24 mouse cellular contexts compared by ENCODE assay signal in genomic region chr19:4070311-4070710, GRCm38 (mm10). TPM values are rescaled to one million over a fixed set of nuclear protein-coding genes. Genes with fewer than 3 reads are reported as not detected.
DNase-seq lines count a peak whose midpoint lies in the region; ATAC-seq and TF ChIP-seq lines count a peak whose summit lies in the region.
"Had no signal": no experiment of that assay in that cellular context is flagged by ENCODE, and none has a peak within 500 bp of the region (broad histone marks: within the 10 kb centered on the region; RNA-seq: fewer than 3 reads in every experiment).

No protein-coding gene starts in this region.

- no peak for ATAC-seq in forebrain, embryonic 11.5 days (replicated peaks; ENCODE audit: low FRiP score)
- no peak for ATAC-seq in forebrain, embryonic 16.5 days
- ATAC-seq in liver, embryonic 13.5 days (ENCODE audit: low read depth) = 0 out of 2 replicates have a peak, but pooled peaks have one; percentile 40
- ATAC-seq: forebrain, postnatal 0 days; hindbrain, postnatal 0 days had no signal

- H3K4me2 ChIP-seq in forebrain, embryonic 11.5 days (ENCODE audit: low read depth, low read length, severe bottlenecking) = no peak overlapping the region
- no peak overlapping the region for H3K4me2 ChIP-seq in forebrain, embryonic 16.5 days (ENCODE audit: low read length)
- no peak overlapping the region for H3K4me2 ChIP-seq in liver, embryonic 13.5 days
- H3K4me2 ChIP-seq: embryonic facial prominence, embryonic 15.5 days; hindbrain, embryonic 12.5 days had no signal

- H3K9me3 ChIP-seq in forebrain, embryonic 11.5 days (ENCODE audit: control insufficient read depth, low read length) = no peaks in the 10 kb centered on the region
- no peaks in the 10 kb centered on the region for H3K9me3 ChIP-seq in forebrain, embryonic 16.5 days (ENCODE audit: control insufficient read depth, low read length)
- H3K9me3 ChIP-seq in ES-Bruce4 (replicated peaks; ENCODE audit: control insufficient read depth, insufficient read depth, low read length, poor library complexity, severe bottlenecking) = 0 out of 2 replicates have a peak, but pooled peaks cover 2% of the 10 kb centered on the region
- no peaks in the 10 kb centered on the region for H3K9me3 ChIP-seq in liver, embryonic 13.5 days (replicated peaks)
- H3K9me3 ChIP-seq: embryonic facial prominence, embryonic 15.5 days; forebrain, embryonic 10.5 days; G1E; hindbrain, embryonic 12.5 days had no signal

- 70% methylated on average over 15 of the region's 15 CpGs for WGBS in forebrain, embryonic 11.5 days
- WGBS in forebrain, embryonic 16.5 days = 73% methylated on average over 15 of the region's 15 CpGs
- 57% methylated on average over 15 of the region's 15 CpGs for WGBS in liver, embryonic 13.5 days (ENCODE audit: insufficient replicate concordance)

- no peaks in the 10 kb centered on the region for H3K4me1 ChIP-seq in forebrain, embryonic 11.5 days (replicated peaks; ENCODE audit: control insufficient read depth, insufficient read depth, low read length)
- H3K4me1 ChIP-seq in forebrain, embryonic 16.5 days (replicated peaks; ENCODE audit: control insufficient read depth, insufficient read depth, low read length) = no peaks in the 10 kb centered on the region
- H3K4me1 ChIP-seq in ES-Bruce4 (ENCODE audit: control insufficient read depth, insufficient read depth, low read length) = no peaks in the 10 kb centered on the region
- peaks cover 34% of the 10 kb centered on the region for H3K4me1 ChIP-seq in liver, embryonic 13.5 days (replicated peaks)
- H3K4me1 ChIP-seq: embryonic facial prominence, embryonic 15.5 days; hindbrain, embryonic 12.5 days had no signal

- H3K36me3 ChIP-seq in forebrain, embryonic 11.5 days (ENCODE audit: control insufficient read depth, insufficient read depth, low read length) = no peaks in the 10 kb centered on the region
- H3K36me3 ChIP-seq in forebrain, embryonic 16.5 days (ENCODE audit: control insufficient read depth, insufficient read depth) = no peaks in the 10 kb centered on the region
- no peaks in the 10 kb centered on the region for H3K36me3 ChIP-seq in ES-Bruce4 (ENCODE audit: control insufficient read depth, insufficient read depth, low read length, poor library complexity, severe bottlenecking)
- no peaks in the 10 kb centered on the region for H3K36me3 ChIP-seq in liver, embryonic 13.5 days
- H3K36me3 ChIP-seq: embryonic facial prominence, embryonic 15.5 days; forebrain, embryonic 10.5 days; G1E; hindbrain, embryonic 12.5 days had no signal

- no peak for TF ChIP-seq EP300 in ES-Bruce4 (IDR thresholded peaks at IDR 0.05; ENCODE audit: insufficient read depth, low read depth, low read length)

- H3K9ac ChIP-seq in forebrain, embryonic 11.5 days (ENCODE audit: low read length) = no peak overlapping the region
- H3K9ac ChIP-seq in forebrain, embryonic 16.5 days (replicated peaks; ENCODE audit: low read depth, low read length) = no peak overlapping the region
- 0 out of 2 replicates have a peak overlapping the region, but pooled peaks have one; percentile 42 for H3K9ac ChIP-seq in ES-Bruce4 (ENCODE audit: low read depth, poor library complexity, severe bottlenecking)
- no peak overlapping the region for H3K9ac ChIP-seq in liver, embryonic 13.5 days
- H3K9ac ChIP-seq: embryonic facial prominence, embryonic 15.5 days; forebrain, postnatal 0 days; hindbrain, embryonic 12.5 days had no signal

- no peak for TF ChIP-seq POLR2A in ES-Bruce4 (IDR thresholded peaks at IDR 0.05; ENCODE audit: insufficient read depth, low read length)

- no peak overlapping the region for H3K27ac ChIP-seq in forebrain, embryonic 11.5 days (ENCODE audit: low read depth, low read length)
- H3K27ac ChIP-seq in forebrain, embryonic 16.5 days (ENCODE audit: low read length) = no peak overlapping the region
- H3K27ac ChIP-seq in ES-Bruce4 (ENCODE audit: insufficient read depth, low read length) = no peak overlapping the region
- peak overlapping the region; percentile 48 for H3K27ac ChIP-seq in liver, embryonic 13.5 days
- H3K27ac ChIP-seq: embryonic facial prominence, embryonic 15.5 days; forebrain, embryonic 10.5 days; gastrocnemius, adult 2 months; hindbrain, embryonic 12.5 days; hindbrain, postnatal 0 days had no signal

- peak; percentile 31 for DNase-seq in forebrain, embryonic 11.5 days (ENCODE audit: low spot score)
- no peak for DNase-seq in liver, embryonic 13.5 days
- no peak for DNase-seq in cerebellum, postnatal 25 days
- no peak for DNase-seq in MN1 (ENCODE audit: low spot score)
- no peak for DNase-seq in B cell, adult 2 months
- DNase-seq: adrenal gland, postnatal 25 days; cerebellum, adult 2 months; cerebellum, postnatal 10 days; embryo, embryonic 11 days; forebrain, postnatal 0 days; gastrocnemius, adult 2 months; gastrocnemius, postnatal 25 days; heart, postnatal 10 days; heart, postnatal 4 days had no signal

- H3K4me3 ChIP-seq in forebrain, embryonic 11.5 days (ENCODE audit: low read depth, low read length) = no peak overlapping the region
- H3K4me3 ChIP-seq in forebrain, embryonic 16.5 days (replicated peaks; ENCODE audit: low read length) = no peak overlapping the region
- H3K4me3 ChIP-seq in ES-Bruce4 (ENCODE audit: low read depth, low read length) = no peak overlapping the region
- no peak overlapping the region for H3K4me3 ChIP-seq in liver, embryonic 13.5 days (replicated peaks)
- H3K4me3 ChIP-seq: embryonic facial prominence, embryonic 15.5 days; erythroblast, embryonic 14.5 days; forebrain, embryonic 10.5 days; gastrocnemius, adult 2 months; hindbrain, embryonic 12.5 days had no signal

- H3K27me3 ChIP-seq in forebrain, embryonic 11.5 days (ENCODE audit: control insufficient read depth, insufficient read depth, low read length) = no peaks in the 10 kb centered on the region
- no peaks in the 10 kb centered on the region for H3K27me3 ChIP-seq in forebrain, embryonic 16.5 days (replicated peaks; ENCODE audit: control insufficient read depth, insufficient read depth, low read length)
- no peaks in the 10 kb centered on the region for H3K27me3 ChIP-seq in ES-Bruce4 (ENCODE audit: control insufficient read depth, insufficient read depth, low read length, poor library complexity, severe bottlenecking)
- no peaks in the 10 kb centered on the region; the same call in 1 of the 2 replicates for H3K27me3 ChIP-seq in liver, embryonic 13.5 days
- H3K27me3 ChIP-seq: embryonic facial prominence, embryonic 15.5 days; hindbrain, embryonic 12.5 days had no signal

- no peak for TF ChIP-seq CTCF in ES-Bruce4 (IDR thresholded peaks at IDR 0.05; ENCODE audit: low read depth, low read length)

RNA-seq across cellular contexts. Expression of gene Gstp3, which starts 10.9 kb away (rescaled TPM):
- polyA plus RNA-seq in forebrain, embryonic 11.5 days (2014; fragmentation: Nextera tagmentation; extraction: Ambion mirVana) = not detected in 2 replicates
- not detected in 2 replicates for polyA plus RNA-seq in forebrain, embryonic 16.5 days (2015; fragmentation: Nextera tagmentation; extraction: Ambion mirVana)
- polyA plus RNA-seq in ES-Bruce4 (2011; ENCODE audit: insufficient read depth, insufficient read length, low read depth, missing spikeins) = 0.91 and 2.3 TPM in 2 replicates
- 28.0 and 28.3 TPM in 2 replicates for polyA plus RNA-seq in liver, embryonic 13.5 days (2015; fragmentation: Nextera tagmentation; extraction: Ambion mirVana)
- polyA plus RNA-seq: cerebellum, adult 2 months; embryonic facial prominence, embryonic 11.5 days; forebrain, embryonic 10.5 days; forebrain, postnatal 0 days; heart, embryonic 14.5 days; hindbrain, embryonic 12.5 days; hindbrain, postnatal 0 days had no signal

RNA-seq across cellular contexts. Expression of gene Cabp2, which starts 11.1 kb away (rescaled TPM):
- polyA plus RNA-seq in forebrain, embryonic 11.5 days (2014; fragmentation: Nextera tagmentation; extraction: Ambion mirVana) = not detected in 2 replicates
- not detected in 2 replicates for polyA plus RNA-seq in forebrain, embryonic 16.5 days (2015; fragmentation: Nextera tagmentation; extraction: Ambion mirVana)
- polyA plus RNA-seq in ES-Bruce4 (2011; ENCODE audit: insufficient read depth, insufficient read length, low read depth, missing spikeins) = not detected in 2 replicates
- 0.43 and 0.67 TPM in 2 replicates for polyA plus RNA-seq in liver, embryonic 13.5 days (2015; fragmentation: Nextera tagmentation; extraction: Ambion mirVana)
- polyA plus RNA-seq: embryonic facial prominence, embryonic 11.5 days; embryonic facial prominence, embryonic 15.5 days; erythroblast, embryonic 14.5 days; forebrain, embryonic 10.5 days; forebrain, postnatal 0 days; G1E; heart, embryonic 14.5 days; hindbrain, embryonic 12.5 days; hindbrain, postnatal 0 days had no signal

RNA-seq across cellular contexts. Expression of gene Gstp2, which starts 24.5 kb away (rescaled TPM):
- polyA plus RNA-seq in forebrain, embryonic 11.5 days (2014; fragmentation: Nextera tagmentation; extraction: Ambion mirVana) = 1.4 and 1.8 TPM in 2 replicates
- 1.1 and 4.1 TPM in 2 replicates for polyA plus RNA-seq in forebrain, embryonic 16.5 days (2015; fragmentation: Nextera tagmentation; extraction: Ambion mirVana)
- 29.3 and 32.1 TPM in 2 replicates for polyA plus RNA-seq in ES-Bruce4 (2011; ENCODE audit: insufficient read depth, insufficient read length, low read depth, missing spikeins)
- 7.7 and 11.2 TPM in 2 replicates for polyA plus RNA-seq in liver, embryonic 13.5 days (2015; fragmentation: Nextera tagmentation; extraction: Ambion mirVana)
- polyA plus RNA-seq: erythroblast, embryonic 14.5 days had no signal

RNA-seq across cellular contexts. Expression of gene Cdk2ap2, which starts 26.7 kb away (rescaled TPM):
- polyA plus RNA-seq in forebrain, embryonic 11.5 days (2014; fragmentation: Nextera tagmentation; extraction: Ambion mirVana) = 73.6 and 83.9 TPM in 2 replicates
- 76.6 and 80.3 TPM in 2 replicates for polyA plus RNA-seq in forebrain, embryonic 16.5 days (2015; fragmentation: Nextera tagmentation; extraction: Ambion mirVana)
- 26.9 and 32.5 TPM in 2 replicates for polyA plus RNA-seq in ES-Bruce4 (2011; ENCODE audit: insufficient read depth, insufficient read length, low read depth, missing spikeins)
- 94.3 and 94.7 TPM in 2 replicates for polyA plus RNA-seq in liver, embryonic 13.5 days (2015; fragmentation: Nextera tagmentation; extraction: Ambion mirVana)

RNA-seq across cellular contexts. Expression of gene Pitpnm1, which starts 29.5 kb away (rescaled TPM):
- 13.9 and 18.0 TPM in 2 replicates for polyA plus RNA-seq in forebrain, embryonic 11.5 days (2014; fragmentation: Nextera tagmentation; extraction: Ambion mirVana)
- 49.6 and 75.5 TPM in 2 replicates for polyA plus RNA-seq in forebrain, embryonic 16.5 days (2015; fragmentation: Nextera tagmentation; extraction: Ambion mirVana)
- 9.8 and 11.2 TPM in 2 replicates for polyA plus RNA-seq in ES-Bruce4 (2011; ENCODE audit: insufficient read depth, insufficient read length, low read depth, missing spikeins)
- 2.8 and 3.1 TPM in 2 replicates for polyA plus RNA-seq in liver, embryonic 13.5 days (2015; fragmentation: Nextera tagmentation; extraction: Ambion mirVana)
